Mouse (Mus musculus): Measurements from ENCODE around the gene Trim2. TPM values are rescaled to one million over a fixed set of nuclear protein-coding genes. Genes with fewer than 3 reads are reported as not detected.

The Trim2 gene
- polyA plus RNA-seq, 1 experiment: 118 TPM

DNA sequence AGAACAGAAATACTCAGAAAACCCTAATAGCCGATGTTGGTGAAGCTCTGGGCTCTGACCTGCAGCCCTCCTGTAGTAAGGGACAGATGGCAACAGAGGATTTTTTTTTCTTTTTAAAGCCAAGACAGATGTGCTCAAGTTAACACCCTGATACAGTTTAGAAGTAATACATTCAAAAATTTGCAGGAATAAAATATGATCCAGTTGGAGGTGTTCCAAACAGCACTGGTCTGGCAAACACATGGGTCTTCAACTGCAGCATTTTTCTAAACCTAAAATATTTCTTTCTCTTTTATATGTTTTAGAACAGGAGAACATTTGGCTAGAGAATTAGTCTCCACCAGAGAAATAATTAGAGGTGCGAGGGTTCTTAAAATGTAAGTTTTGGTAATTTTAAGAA lies 88.2 kb downstream of the Trim2 start:
- DNase-seq (ENCODE audit: low read depth): no peak
- no peak for TF ChIP-seq POLR2A (IDR thresholded peaks at IDR 0.05; ENCODE audit: borderline replicate concordance, extremely low read depth, insufficient read depth, insufficient read length, poor library complexity, severe bottlenecking)
- TF ChIP-seq CTCF (IDR thresholded peaks at IDR 0.05; ENCODE audit: borderline replicate concordance, extremely low read depth, insufficient read depth, insufficient read length): no peak

DNA sequence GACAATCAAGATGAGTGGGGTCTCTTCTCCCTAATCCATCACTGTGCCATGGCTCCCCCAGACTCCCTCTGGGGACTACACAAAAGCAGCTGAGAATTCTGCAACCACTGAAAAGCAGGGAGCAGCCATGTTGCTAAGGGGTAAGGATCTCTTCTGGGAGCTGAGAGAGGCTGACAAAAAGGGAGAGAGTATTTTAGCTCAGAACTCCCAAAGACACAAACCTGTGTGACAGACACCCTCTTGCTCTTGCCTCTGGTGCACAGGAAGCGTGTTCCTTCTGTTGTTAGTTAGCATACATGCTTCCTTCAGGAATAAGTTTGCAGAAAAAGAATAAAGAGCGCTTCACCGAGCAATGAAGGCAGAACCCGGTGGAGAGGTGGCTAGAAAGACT lies 88.7 kb downstream of the Trim2 start:
- no peak for DNase-seq (ENCODE audit: low read depth)
- TF ChIP-seq POLR2A (IDR thresholded peaks at IDR 0.05; ENCODE audit: borderline replicate concordance, extremely low read depth, insufficient read depth, insufficient read length, poor library complexity, severe bottlenecking) (no peak), CTCF (IDR thresholded peaks at IDR 0.05; ENCODE audit: borderline replicate concordance, extremely low read depth, insufficient read depth, insufficient read length) (no peak)

DNA sequence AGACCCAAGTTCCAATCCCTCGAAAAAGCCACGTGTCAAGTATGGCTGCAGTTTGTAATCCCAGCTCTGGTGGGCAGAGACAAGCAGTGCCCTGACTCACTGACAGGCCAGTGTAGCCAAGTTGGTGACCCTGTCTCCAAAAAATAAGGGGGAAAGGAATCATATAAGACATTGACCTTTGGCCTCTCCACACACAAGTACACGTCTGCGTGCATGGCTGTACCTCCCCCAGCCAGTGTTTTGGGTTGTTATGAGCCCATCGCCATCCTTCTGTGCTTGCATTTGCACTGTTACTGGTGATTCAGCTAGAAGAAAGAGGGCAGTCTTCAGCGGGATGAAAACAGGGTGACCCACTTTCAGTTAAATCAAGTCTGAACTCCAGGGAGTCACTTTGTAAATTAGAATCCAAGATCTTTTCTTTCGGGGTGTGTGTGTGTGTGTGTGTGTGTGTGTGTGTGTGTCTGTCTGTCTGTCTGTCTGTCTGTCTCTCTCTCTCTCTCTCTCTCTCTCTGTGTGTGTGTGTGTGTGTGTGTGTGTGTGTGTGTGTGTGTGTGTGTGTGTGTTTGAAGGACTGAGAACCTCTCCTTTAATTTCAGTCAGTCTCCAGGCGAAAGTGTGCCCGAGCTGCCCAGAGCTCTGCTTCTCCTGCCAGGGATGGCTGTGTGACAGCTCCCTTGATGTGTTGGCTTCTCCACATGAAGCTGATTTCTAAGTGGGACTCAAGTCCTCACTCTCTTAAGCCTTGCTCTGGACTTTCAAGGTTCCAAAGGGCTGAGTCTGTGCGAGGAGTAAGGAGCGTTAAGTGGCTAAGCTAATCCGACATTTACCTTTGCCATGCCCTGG lies 89.3 kb downstream of the Trim2 start:
- peak; percentile 59 for DNase-seq (ENCODE audit: low read depth)
- TF ChIP-seq POLR2A (IDR thresholded peaks at IDR 0.05; ENCODE audit: borderline replicate concordance, extremely low read depth, insufficient read depth, insufficient read length, poor library complexity, severe bottlenecking) (no peak), CTCF (IDR thresholded peaks at IDR 0.05; ENCODE audit: borderline replicate concordance, extremely low read depth, insufficient read depth, insufficient read length) (no peak)

GRCm38 (mm10) chr3:84215743-84216360 lies 90.8 kb downstream of the Trim2 start:
- no peak for TF ChIP-seq CTCF (IDR thresholded peaks at IDR 0.05; ENCODE audit: borderline replicate concordance, extremely low read depth, insufficient read depth, insufficient read length)
- TF ChIP-seq POLR2A (IDR thresholded peaks at IDR 0.05; ENCODE audit: borderline replicate concordance, extremely low read depth, insufficient read depth, insufficient read length, poor library complexity, severe bottlenecking): no peak
- DNase-seq (ENCODE audit: low read depth): peak; percentile 87

DNA sequence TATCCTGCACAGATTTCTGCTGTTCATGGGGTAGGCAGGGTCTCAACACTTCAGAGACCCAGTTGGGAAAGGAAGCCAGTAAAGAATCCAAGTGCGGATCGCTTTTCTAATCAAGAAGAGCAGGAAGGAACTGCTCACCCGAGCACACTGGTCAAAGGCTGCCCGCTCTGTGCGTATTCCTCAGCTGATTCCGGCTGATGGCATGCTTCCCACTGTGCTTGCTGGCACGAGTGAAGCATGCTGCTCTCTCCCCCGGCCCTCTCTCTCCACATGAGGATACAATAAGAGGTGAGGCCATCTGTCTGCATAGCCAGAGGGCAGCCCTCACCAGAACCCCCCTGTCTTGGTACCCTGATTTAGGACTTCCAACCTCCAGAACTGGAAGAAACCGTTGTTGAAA lies 91.4 kb downstream of the Trim2 start:
- TF ChIP-seq POLR2A (IDR thresholded peaks at IDR 0.05; ENCODE audit: borderline replicate concordance, extremely low read depth, insufficient read depth, insufficient read length, poor library complexity, severe bottlenecking): no peak
- no peak for TF ChIP-seq CTCF (IDR thresholded peaks at IDR 0.05; ENCODE audit: borderline replicate concordance, extremely low read depth, insufficient read depth, insufficient read length)
- peak; percentile 86 for DNase-seq (ENCODE audit: low read depth)

GRCm38 (mm10) chr3:84214501-84214900 lies 92.2 kb downstream of the Trim2 start:
- TF ChIP-seq POLR2A (IDR thresholded peaks at IDR 0.05; ENCODE audit: borderline replicate concordance, extremely low read depth, insufficient read depth, insufficient read length, poor library complexity, severe bottlenecking) (no peak), CTCF (IDR thresholded peaks at IDR 0.05; ENCODE audit: borderline replicate concordance, extremely low read depth, insufficient read depth, insufficient read length) (no peak)
- DNase-seq (ENCODE audit: low read depth): no peak

- TF ChIP-seq CTCF (IDR thresholded peaks at IDR 0.05; ENCODE audit: borderline replicate concordance, extremely low read depth, insufficient read depth, insufficient read length) (no peak), POLR2A (IDR thresholded peaks at IDR 0.05; ENCODE audit: borderline replicate concordance, extremely low read depth, insufficient read depth, insufficient read length, poor library complexity, severe bottlenecking) (no peak)
- DNase-seq (ENCODE audit: low read depth): no peak
These were observed 95.3 kb downstream of the Trim2 start for GRCm38 (mm10) chr3:84211340-84211875.

DNA sequence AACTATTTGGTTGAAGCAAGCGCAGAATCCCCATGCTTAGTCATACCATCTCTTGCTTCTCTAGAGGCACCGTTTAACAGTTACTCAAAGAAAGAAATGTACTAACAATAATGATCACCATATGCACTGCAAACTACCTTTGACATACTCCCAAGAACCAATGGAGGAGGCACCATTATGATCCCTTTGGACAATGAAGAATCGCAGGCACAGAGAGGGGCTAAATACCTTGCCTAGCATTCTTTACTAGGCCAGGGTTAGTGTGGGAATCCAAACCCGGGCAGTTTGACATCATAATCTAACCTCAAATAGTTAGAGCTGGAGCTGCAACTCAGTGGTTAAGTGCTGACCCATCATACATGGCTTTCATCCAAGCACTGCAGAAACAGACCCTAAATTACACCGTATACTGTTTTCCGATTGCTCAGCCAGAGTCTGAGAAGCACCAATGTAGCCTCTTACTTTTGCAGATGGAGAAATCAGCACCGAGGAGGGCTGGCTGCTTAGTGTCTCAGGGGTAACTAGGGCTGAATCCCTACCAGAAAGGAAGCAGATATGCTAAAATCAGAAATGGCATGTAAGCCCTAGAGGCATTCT lies 97.7 kb downstream of the Trim2 start:
- DNase-seq (ENCODE audit: low read depth): no peak
- TF ChIP-seq CTCF (IDR thresholded peaks at IDR 0.05; ENCODE audit: borderline replicate concordance, extremely low read depth, insufficient read depth, insufficient read length): no peak
- no peak for TF ChIP-seq POLR2A (IDR thresholded peaks at IDR 0.05; ENCODE audit: borderline replicate concordance, extremely low read depth, insufficient read depth, insufficient read length, poor library complexity, severe bottlenecking)

DNA sequence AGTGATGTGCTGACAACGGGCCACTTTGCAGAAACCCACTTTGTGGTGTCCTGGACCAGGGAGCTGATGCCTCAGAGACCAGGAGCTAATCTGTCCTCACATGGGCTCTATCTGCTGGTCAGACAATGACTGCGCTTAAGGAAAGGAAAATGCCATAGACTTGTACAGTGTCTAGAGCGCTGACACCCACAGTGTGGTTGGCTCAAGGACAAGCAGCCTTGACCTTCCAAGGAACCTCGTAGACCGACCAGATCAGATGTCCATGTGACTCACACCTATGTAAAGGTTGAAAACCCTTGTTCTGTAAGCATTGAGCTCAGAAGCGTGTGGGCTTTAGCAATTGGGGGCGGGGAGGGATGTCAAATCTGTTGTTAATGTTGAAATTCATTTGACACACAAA lies 98.2 kb downstream of the Trim2 start:
- TF ChIP-seq CTCF (IDR thresholded peaks at IDR 0.05; ENCODE audit: borderline replicate concordance, extremely low read depth, insufficient read depth, insufficient read length): no peak
- TF ChIP-seq POLR2A (IDR thresholded peaks at IDR 0.05; ENCODE audit: borderline replicate concordance, extremely low read depth, insufficient read depth, insufficient read length, poor library complexity, severe bottlenecking): no peak
- DNase-seq (ENCODE audit: low read depth): no peak

DNA sequence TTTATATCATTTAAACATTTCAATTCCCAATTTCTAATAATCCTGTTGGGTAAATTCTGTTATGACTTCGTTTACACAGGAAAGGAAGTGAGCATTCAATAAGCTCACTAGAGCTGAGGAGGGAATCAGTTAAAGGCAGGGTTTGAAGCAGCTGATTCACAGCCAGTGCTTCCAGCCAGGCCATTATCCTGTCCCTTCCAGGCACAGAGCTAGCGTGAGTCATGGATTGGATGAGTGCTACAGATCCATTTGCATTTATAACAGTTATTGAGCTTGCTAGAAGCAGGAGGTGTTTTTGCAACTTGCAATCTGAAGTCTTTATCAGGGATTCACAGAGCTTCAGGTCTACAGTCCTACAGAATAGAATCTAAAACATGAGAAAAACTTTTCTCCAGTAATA lies 99.3 kb downstream of the Trim2 start:
- peak; percentile 61 for DNase-seq (ENCODE audit: low read depth)
- TF ChIP-seq POLR2A (IDR thresholded peaks at IDR 0.05; ENCODE audit: borderline replicate concordance, extremely low read depth, insufficient read depth, insufficient read length, poor library complexity, severe bottlenecking) (no peak), CTCF (IDR thresholded peaks at IDR 0.05; ENCODE audit: borderline replicate concordance, extremely low read depth, insufficient read depth, insufficient read length) (no peak)

GRCm38 (mm10) chr3:84206106-84206505 lies 100.6 kb downstream of the Trim2 start:
- TF ChIP-seq CTCF (IDR thresholded peaks at IDR 0.05; ENCODE audit: borderline replicate concordance, extremely low read depth, insufficient read depth, insufficient read length): no peak
- no peak for TF ChIP-seq POLR2A (IDR thresholded peaks at IDR 0.05; ENCODE audit: borderline replicate concordance, extremely low read depth, insufficient read depth, insufficient read length, poor library complexity, severe bottlenecking)
- DNase-seq (ENCODE audit: low read depth): no peak
